Mouse (Mus musculus) layer of hippocampus, adult 9-11 months (tissue): Measurements from ENCODE around the gene Cyp27b1.

Experiments
- DNase-seq: peaks from one replicate; pipeline ENCODE4 v3.0.0; 2022

Cyp27b1 gene

DNA sequence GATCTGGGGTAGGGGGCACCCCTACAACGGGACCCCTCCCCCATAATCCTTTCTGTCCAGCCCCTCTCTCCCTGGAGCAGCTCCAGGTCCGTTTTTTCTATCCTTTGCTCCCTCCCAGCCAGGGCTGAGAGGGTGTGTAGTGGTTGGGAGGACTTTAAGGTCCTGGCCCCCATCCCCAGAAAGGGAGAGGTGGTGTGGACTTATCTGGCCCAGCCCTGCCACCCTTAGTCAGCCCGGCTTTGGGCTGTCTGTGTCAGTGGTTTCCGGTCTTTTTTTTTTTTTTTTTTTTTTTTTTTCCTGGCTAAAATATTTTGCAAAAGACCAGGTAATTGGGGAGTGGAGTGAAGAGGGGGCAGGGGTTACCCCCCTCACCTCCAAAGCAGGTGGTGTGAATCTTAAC is 44.7 kb downstream of the Cyp27b1 start:
- DNase-seq = no peak

DNA sequence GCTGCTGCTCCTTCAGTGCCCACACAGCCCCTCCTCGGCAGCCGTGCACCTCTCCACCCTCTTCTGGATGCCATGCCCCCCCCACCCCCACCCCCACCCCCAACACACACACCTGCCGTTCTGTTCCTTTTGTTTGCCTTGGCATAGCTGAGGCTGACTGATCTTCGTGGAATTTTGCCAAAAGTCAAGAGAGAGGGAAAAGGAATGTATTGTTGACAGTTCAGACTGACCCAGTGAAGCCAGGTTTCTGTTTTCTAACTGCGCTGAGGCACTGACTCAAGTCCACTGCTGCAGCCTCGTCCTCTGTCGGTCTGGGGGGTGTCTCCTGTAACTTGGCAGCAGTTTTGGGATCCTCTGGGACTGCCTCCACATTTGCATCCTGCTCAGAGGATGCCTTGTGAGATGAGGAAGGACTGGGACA is 46.3 kb downstream of the Cyp27b1 start:
- DNase-seq = no peak

DNA sequence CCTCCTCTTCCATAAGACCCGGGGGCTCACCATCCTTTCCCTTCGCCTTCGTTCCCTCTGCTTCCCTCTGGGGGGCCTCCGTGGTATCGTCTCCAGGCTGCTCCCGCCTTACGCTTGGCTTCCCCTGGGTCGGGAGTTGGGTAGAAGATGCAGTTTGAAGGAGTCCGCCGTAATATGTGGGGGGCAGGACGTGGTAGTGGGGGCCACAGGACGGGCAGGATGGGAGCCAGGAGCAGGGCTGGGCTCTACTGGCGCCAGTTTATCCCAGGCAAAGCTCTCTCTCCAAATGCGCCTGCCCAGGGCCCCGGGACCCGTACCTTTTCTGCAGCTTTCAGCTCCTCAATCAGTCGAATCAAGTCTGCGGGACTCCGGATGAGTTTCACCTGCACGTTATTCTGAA is 50.5 kb downstream of the Cyp27b1 start:
- no peak for DNase-seq

DNA sequence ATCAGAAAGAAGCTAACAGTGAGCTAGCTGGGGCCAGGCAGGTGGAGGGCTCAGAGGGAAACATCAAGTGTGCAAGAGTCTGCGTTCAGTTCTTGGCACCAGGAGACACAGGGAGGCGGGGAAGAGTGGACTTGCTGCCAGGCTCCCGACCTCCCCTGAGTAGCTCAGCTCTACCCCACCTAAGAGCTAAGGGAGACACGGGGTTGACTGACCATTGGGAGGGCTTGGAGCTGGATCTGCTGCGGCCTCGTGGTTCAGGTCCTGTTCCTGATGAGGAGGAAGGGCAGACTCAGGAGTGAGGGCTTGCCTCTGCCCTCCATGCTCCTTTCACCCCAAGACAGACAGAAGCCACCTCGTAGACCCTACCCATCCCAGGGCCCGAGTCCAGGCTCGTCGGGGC is 51.1 kb downstream of the Cyp27b1 start:
- no peak for DNase-seq

DNA sequence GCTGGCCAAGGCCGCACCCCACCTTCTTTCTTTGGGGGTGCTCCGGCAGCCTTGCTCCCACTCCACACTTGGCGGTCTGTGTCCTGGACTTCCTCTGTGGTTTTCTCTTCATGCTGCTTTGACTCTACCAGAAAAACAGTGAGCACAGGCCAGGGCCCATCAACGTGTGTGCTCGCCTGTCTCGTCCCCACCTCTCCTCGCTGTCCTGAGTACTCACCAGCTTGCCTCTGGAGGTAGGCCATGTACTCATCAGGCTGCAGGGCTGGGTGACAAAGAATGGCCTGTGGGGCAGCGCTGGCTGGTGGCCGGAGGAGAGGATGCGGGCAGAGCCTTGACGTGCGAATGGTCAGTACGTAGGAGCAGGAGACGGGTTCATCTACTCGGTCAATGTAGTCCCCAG is 51.8 kb downstream of the Cyp27b1 start:
- no peak for DNase-seq

DNA sequence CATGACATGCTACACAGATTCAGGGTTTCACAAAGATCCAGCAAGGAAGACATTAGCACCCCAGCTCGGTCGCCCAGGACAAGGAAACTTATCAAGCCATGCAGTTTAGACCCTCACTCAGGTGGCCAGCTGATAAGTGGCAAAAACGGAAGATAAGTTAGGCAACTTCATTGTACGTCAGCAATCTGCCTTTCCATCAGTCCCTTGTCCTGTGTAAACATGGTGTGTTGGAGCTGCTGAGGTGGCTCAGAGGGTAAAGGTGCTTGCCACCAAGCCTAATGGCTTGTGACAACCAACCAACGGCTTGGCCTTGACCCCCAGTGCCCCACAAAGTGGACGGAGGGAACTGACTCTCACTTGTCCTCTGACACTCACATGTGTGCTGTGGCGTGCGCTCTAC is 52.4 kb downstream of the Cyp27b1 start:
- no peak for DNase-seq

DNA sequence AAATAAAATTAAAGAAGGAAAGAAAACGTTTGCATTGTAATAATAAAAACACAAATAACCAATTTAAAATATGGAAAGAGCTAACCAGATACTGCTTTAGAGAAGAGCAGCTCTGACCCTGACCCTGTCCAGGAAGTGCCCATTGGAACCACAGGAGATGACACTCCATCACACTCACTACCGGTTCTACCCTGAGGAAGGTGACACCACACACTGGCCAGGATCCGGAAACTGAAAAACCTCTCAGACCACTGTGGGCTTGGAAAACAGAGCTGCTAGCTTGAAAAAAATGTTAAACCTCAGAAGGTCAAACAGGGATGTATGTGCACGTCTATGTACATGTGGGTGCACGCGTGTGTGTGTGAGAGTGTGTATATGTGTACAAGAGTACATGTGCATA is 53.1 kb downstream of the Cyp27b1 start:
- DNase-seq = no peak
